Mouse (Mus musculus) heart, adult 2 months (tissue): ENCODE results near the gene Rgsl1.

Experiments used
- CTCF ChIP-seq: fragments of 200-600 bp; IDR thresholded peaks from 2 replicates; pipeline ENCODE4 v1.8.1; 2022; ENCODE audit warnings: antibody characterized with exemption, mild to moderate bottlenecking, moderate library complexity
- POLR2A ChIP-seq: fragments of 200-500 bp; IDR thresholded peaks from 2 replicates; pipeline ENCODE4 v1.6.1; 2011; ENCODE audit warnings: mild to moderate bottlenecking, low read depth, low read length, control low read depth; ENCODE audit not compliant: insufficient read depth

GRCm38 (mm10) chr1:153776257-153776656, 67.7 kb downstream of the Rgsl1 start:
- TF ChIP-seq CTCF, result no peak
- TF ChIP-seq POLR2A, result no peak
